Mouse (Mus musculus) heart, embryonic 14.5 days (tissue): Measurements from ENCODE around the gene Abat. TPM values are rescaled to one million over a fixed set of nuclear protein-coding genes. Genes with fewer than 3 reads are reported as not detected.

Experiments used
- ATAC-seq: fragments of 200-750 bp; cut with Nextera tagmentation; 2 replicates; pipeline ENCODE4 v1.8.0; 2017; ENCODE audit warnings: low read depth, moderate TSS enrichment; ENCODE audit not compliant: insufficient number of reproducible peaks, insufficient read depth, low FRiP score
- H3K27ac ChIP-seq, 2 experiments: fragments of 200-500 bp in 1 of 2; fragments of 300-500 bp in 1 of 2; sonication (generic) in 1 of 2; replicated peaks in 1 of 2; 2 replicates each; pipeline ENCODE4 v1.5.1; 2012 to 2014; ENCODE audit warnings: low read depth in 2 of 2, low read length in 2 of 2, control low read depth in 1 of 2, mild to moderate bottlenecking in 1 of 2, mixed read lengths in 1 of 2; ENCODE audit not compliant: control insufficient read depth in 1 of 2, insufficient read depth in 1 of 2
- H3K27me3 ChIP-seq: fragments of 300-500 bp; sonication (generic); 2 replicates; pipeline ENCODE4 v1.6.1; 2014; ENCODE audit warnings: mild to moderate bottlenecking, low read length, control low read depth; ENCODE audit not compliant: control insufficient read depth, insufficient read depth
- H3K36me3 ChIP-seq: fragments of 300-500 bp; sonication (generic); 2 replicates; pipeline ENCODE4 v1.6.1; 2014; ENCODE audit warnings: mild to moderate bottlenecking, control low read depth, low read length, mixed read lengths; ENCODE audit not compliant: control insufficient read depth, insufficient read depth
- H3K4me1 ChIP-seq, 2 experiments: fragments of 200-500 bp in 1 of 2; fragments of 300-500 bp in 1 of 2; sonication (generic) in 1 of 2; 2 replicates each; pipeline ENCODE4 v1.6.1; 2012 to 2014; ENCODE audit warnings: low read length in 2 of 2, control low read depth in 1 of 2, mixed read lengths in 1 of 2; ENCODE audit not compliant: control insufficient read depth in 2 of 2, insufficient read depth in 2 of 2
- H3K4me2 ChIP-seq: fragments of 300-500 bp; sonication (generic); 2 replicates; pipeline ENCODE4 v1.6.1; 2014; ENCODE audit warnings: mild to moderate bottlenecking, low read length
- H3K4me3 ChIP-seq, 2 experiments: fragments of 200-500 bp in 1 of 2; fragments of 300-500 bp in 1 of 2; sonication (generic) in 1 of 2; 2 replicates each; pipeline ENCODE4 v1.5.1; 2012 to 2014; ENCODE audit warnings: low read length in 2 of 2, mild to moderate bottlenecking in 2 of 2, control low read depth in 1 of 2, low read depth in 1 of 2, moderate library complexity in 1 of 2; ENCODE audit not compliant: control insufficient read depth in 1 of 2, insufficient read depth in 1 of 2
- H3K9ac ChIP-seq: fragments of 300-500 bp; sonication (generic); 2 replicates; pipeline ENCODE4 v1.6.1; 2014; ENCODE audit warnings: mild to moderate bottlenecking, low read length
- H3K9me3 ChIP-seq: fragments of 300-500 bp; sonication (generic); 2 replicates; pipeline ENCODE4 v1.6.1; 2016; ENCODE audit warnings: low read length, control low read depth; ENCODE audit not compliant: control insufficient read depth
- WGBS: fragments of 180-500 bp; shearing (Covaris S2); extraction: QIAGEN DNeasy Blood & Tissue Kit; methylation state at CpG from one replicate; pipeline ENCODE4 v1.1.7; 2014; 5-methylcytosine and 5-hydroxymethylcytosine counted together
- polyA plus RNA-seq: library from polyadenylated mRNA; unstranded; fragments of >200 nt; fragmentation: Nextera tagmentation; extraction: Ambion mirVana; gene quantifications from 2 replicates; pipeline ENCODE4 v1.2.1, GENCODE M21; 2014

Gene Abat
- polyA plus RNA-seq, 1 experiment from 2014 or later, result 27.6 TPM

- H3K9ac ChIP-seq, result no peak overlapping the region
- H3K4me2 ChIP-seq, result no peak overlapping the region
- H3K4me3 ChIP-seq, result no peak overlapping the region
- H3K9me3 ChIP-seq, result peaks cover 7% of the 10 kb centered on the region; the same call in 1 of the 2 replicates
- no peak for ATAC-seq
- 84% methylated on average over 5 of the region's 5 CpGs for WGBS
- H3K27ac ChIP-seq, result no peak overlapping the region
- peaks cover 43% of the 10 kb centered on the region for H3K36me3 ChIP-seq
- H3K4me1 ChIP-seq, result no peaks in the 10 kb centered on the region
- no peaks in the 10 kb centered on the region for H3K27me3 ChIP-seq
Observed at GRCm38 (mm10) chr16:8582579-8583295, 69.5 kb downstream of the Abat start.

DNA sequence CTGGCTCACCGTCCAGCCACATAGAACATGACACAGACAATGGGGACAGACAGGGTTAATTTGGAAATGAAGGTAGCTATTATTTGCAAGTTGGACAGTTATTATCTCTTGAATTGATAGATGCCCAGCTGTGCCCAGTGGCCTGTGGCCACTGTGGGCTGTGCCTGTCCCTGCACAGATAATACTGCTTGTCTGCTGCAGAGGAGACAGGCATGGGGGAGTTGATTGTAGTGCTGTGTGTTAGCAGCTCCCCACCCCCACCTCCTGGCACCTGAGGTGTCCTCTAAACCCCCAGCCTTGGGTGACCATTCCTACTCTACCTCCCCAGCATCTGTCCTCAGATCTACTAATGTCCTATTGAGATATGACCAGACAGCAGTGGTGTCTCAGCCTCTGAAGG lies 71.0 kb downstream of the Abat start:
- H3K9ac ChIP-seq, result no peak overlapping the region
- ATAC-seq, result no peak
- H3K4me2 ChIP-seq, result no peak overlapping the region
- peaks cover 46% of the 10 kb centered on the region for H3K36me3 ChIP-seq
- H3K27me3 ChIP-seq, result no peaks in the 10 kb centered on the region
- no peak overlapping the region for H3K4me3 ChIP-seq
- no peak overlapping the region for H3K27ac ChIP-seq
- peaks cover 7% of the 10 kb centered on the region; the same call in 1 of the 2 replicates for H3K9me3 ChIP-seq
- H3K4me1 ChIP-seq, result no peaks in the 10 kb centered on the region
- WGBS, result 79% methylated on average over 1 of the region's 1 CpGs

DNA sequence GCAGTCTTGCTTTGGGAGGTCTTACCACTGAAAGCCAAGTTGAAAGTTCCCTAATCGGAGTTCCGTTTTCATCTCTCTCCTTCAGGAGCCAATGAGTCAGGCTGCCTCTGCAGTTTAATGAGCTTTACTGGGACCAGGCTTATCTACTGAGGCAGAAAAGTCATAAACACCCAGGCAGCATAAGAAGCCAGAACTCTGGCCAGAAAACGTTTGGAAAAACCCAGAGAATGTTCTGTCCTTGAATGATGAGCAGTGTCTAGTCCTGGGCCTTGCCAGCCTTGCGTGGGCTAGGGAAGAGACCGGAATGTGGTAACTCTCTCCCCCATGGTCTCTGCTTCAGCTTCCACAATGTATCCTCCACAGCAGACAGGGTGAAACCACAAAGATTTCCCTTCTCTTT lies 71.8 kb downstream of the Abat start:
- peaks cover 52% of the 10 kb centered on the region for H3K36me3 ChIP-seq
- H3K27ac ChIP-seq, result no peak overlapping the region
- H3K4me3 ChIP-seq, result no peak overlapping the region
- H3K4me1 ChIP-seq, result no peaks in the 10 kb centered on the region
- no peaks in the 10 kb centered on the region for H3K27me3 ChIP-seq
- H3K4me2 ChIP-seq, result no peak overlapping the region
- 70% methylated on average over 5 of the region's 5 CpGs for WGBS
- no peak for ATAC-seq
- H3K9me3 ChIP-seq, result peaks cover 7% of the 10 kb centered on the region; the same call in 1 of the 2 replicates
- no peak overlapping the region for H3K9ac ChIP-seq

DNA sequence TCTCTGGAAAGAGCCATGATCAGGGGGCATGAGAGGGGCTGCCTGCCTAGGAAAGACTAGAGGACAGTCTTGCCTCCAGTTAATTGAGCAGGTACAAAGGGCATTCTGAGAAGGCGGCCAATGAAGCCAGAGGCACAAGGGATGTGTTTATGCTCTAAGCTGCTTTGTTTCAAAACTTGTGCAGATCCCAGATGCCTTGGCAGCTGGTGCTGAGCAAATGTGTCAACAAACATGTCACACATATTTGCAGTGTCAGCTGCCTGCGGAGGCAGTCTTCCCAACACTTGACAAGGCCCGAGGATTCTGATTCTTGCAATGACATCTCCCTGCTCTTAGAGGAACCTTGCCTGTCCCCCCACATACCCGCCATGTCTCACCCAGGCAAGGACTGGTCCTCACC lies 82.2 kb downstream of the Abat start:
- no peak overlapping the region for H3K27ac ChIP-seq
- H3K4me1 ChIP-seq, result no peaks in the 10 kb centered on the region
- H3K36me3 ChIP-seq, result 0 out of 2 replicates have a peak, but pooled peaks cover 6% of the 10 kb centered on the region
- H3K27me3 ChIP-seq, result no peaks in the 10 kb centered on the region
- H3K4me3 ChIP-seq, result no peak overlapping the region
- H3K9me3 ChIP-seq, result no peaks in the 10 kb centered on the region
- H3K4me2 ChIP-seq, result no peak overlapping the region
- 48% methylated on average over 4 of the region's 4 CpGs for WGBS
- ATAC-seq, result no peak
- H3K9ac ChIP-seq, result no peak overlapping the region

- Histone ChIP-seq H3K4me2 (no peak overlapping the region), H3K9ac (no peak overlapping the region), H3K36me3 (0 out of 2 replicates have a peak, but pooled peaks cover 6% of the 10 kb centered on the region), H3K4me3 (no peak overlapping the region), H3K9me3 (no peaks in the 10 kb centered on the region), H3K27me3 (no peaks in the 10 kb centered on the region), H3K4me1 (no peaks in the 10 kb centered on the region), H3K27ac (no peak overlapping the region)
- ATAC-seq, result no peak
- 77% methylated on average over 4 of the region's 4 CpGs for WGBS
Observed at GRCm38 (mm10) chr16:8596336-8596735, 83.1 kb downstream of the Abat start.

DNA sequence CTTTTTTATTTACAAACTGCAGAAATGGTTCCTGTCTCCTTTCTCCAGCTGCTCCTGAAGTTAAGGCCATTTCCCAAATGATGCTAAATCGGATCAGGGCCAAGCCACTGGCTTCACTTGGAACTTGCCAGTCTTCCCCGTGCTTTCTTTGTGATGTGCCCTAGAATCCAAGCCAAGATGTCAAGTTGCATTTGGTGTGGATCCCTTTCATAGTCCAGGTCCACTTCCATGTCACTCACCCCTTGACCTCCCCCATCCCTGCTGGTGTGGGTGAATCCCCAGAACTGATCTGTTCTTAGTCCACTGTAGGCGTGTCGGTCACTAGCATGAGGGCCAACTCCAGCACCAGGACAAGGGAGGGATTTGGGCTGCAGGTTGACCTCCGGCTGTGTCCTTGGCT lies 84.3 kb downstream of the Abat start:
- H3K36me3 ChIP-seq, result 0 out of 2 replicates have a peak, but pooled peaks cover 9% of the 10 kb centered on the region
- H3K4me3 ChIP-seq, result no peak overlapping the region
- H3K9me3 ChIP-seq, result no peaks in the 10 kb centered on the region
- no peak overlapping the region for H3K27ac ChIP-seq
- ATAC-seq, result no peak
- H3K4me2 ChIP-seq, result no peak overlapping the region
- no peak overlapping the region for H3K9ac ChIP-seq
- no peaks in the 10 kb centered on the region for H3K27me3 ChIP-seq
- H3K4me1 ChIP-seq, result no peaks in the 10 kb centered on the region
- 87% methylated on average over 5 of the region's 5 CpGs for WGBS

DNA sequence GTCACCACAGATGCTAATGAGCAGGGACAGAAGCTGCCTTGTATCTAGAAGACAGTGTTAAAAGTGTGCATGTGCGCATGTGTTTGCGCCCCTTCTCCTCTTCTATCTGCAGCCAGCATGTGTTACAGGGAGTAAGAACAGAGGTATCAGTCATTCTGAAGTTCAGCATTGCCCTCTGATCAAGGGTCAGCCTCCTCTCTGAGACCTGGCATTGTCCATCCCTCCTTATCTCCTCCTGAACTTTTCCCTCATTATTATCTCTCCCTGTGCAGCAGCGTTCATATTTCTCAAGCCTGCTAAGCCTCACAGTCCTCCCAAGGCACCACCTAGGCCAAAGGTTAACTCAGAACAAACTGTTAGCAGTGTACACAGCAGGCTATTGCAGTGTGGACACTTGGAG lies 90.6 kb downstream of the Abat start:
- peaks cover 9% of the 10 kb centered on the region; the same call in 1 of the 2 replicates for H3K36me3 ChIP-seq
- H3K4me3 ChIP-seq, result no peak overlapping the region
- H3K27me3 ChIP-seq, result no peaks in the 10 kb centered on the region
- WGBS, result 58% methylated on average over 3 of the region's 3 CpGs
- H3K9ac ChIP-seq, result no peak overlapping the region
- H3K4me2 ChIP-seq, result no peak overlapping the region
- H3K27ac ChIP-seq, result no peak overlapping the region
- no peak for ATAC-seq
- no peaks in the 10 kb centered on the region for H3K9me3 ChIP-seq
- no peaks in the 10 kb centered on the region for H3K4me1 ChIP-seq

- H3K36me3 ChIP-seq, result peaks cover 13% of the 10 kb centered on the region; the same call in 1 of the 2 replicates
- H3K4me1 ChIP-seq, result no peaks in the 10 kb centered on the region
- WGBS, result 67% methylated on average over 3 of the region's 3 CpGs
- no peak for ATAC-seq
- H3K9ac ChIP-seq, result no peak overlapping the region
- H3K4me3 ChIP-seq, result no peak overlapping the region
- no peak overlapping the region for H3K4me2 ChIP-seq
- H3K9me3 ChIP-seq, result no peaks in the 10 kb centered on the region
- H3K27ac ChIP-seq, result no peak overlapping the region
- no peaks in the 10 kb centered on the region for H3K27me3 ChIP-seq
Observed at GRCm38 (mm10) chr16:8610397-8610796, 97.2 kb downstream of the Abat start.
